Mouse (Mus musculus) lung, adult 2 months (tissue): Measurements from ENCODE around the gene Otop1. TPM values are rescaled to one million over a fixed set of nuclear protein-coding genes. Genes with fewer than 3 reads are reported as not detected.

Experiments
- DNase-seq: peaks from one replicate; pipeline ENCODE4 v3.0.0; 2022
- H3K4me1 ChIP-seq: fragments of 200-500 bp; 2 replicates; pipeline ENCODE4 v1.6.1; 2011; ENCODE audit warnings: low read length; ENCODE audit not compliant: control insufficient read depth, insufficient read depth
- H3K4me3 ChIP-seq: fragments of 200-500 bp; replicated peaks from 2 replicates; pipeline ENCODE3; 2011; ENCODE audit warnings: low read depth, mild to moderate bottlenecking, control low read depth, low read length; ENCODE audit errors: extremely low read depth
- CTCF ChIP-seq: fragments of 200-500 bp; IDR thresholded peaks from 2 replicates; pipeline ENCODE4 v1.5.1; 2011; ENCODE audit warnings: mild to moderate bottlenecking, low read length, control low read depth; ENCODE audit not compliant: insufficient read depth
- POLR2A ChIP-seq: fragments of 200-500 bp; IDR thresholded peaks from 2 replicates; pipeline ENCODE4 v1.6.1; 2011; ENCODE audit warnings: low read depth, mild to moderate bottlenecking, control low read depth, low read length, borderline replicate concordance; ENCODE audit errors: extremely low read depth
- WGBS: fragments of 180-500 bp; shearing (Covaris S2); methylation state at CpG from one replicate; pipeline ENCODE4 v1.1.7; 2018; 5-methylcytosine and 5-hydroxymethylcytosine counted together
- polyA plus RNA-seq: library from polyadenylated mRNA; depleted of rRNA; stranded (reverse); fragments of >200 nt; gene quantifications from 2 replicates; pipeline ENCODE4 v1.2.3, GENCODE M21; 2012; rRNA removed

Gene Otop1
- polyA plus RNA-seq = 0.85 and 3.1 TPM in 2 replicates

DNA sequence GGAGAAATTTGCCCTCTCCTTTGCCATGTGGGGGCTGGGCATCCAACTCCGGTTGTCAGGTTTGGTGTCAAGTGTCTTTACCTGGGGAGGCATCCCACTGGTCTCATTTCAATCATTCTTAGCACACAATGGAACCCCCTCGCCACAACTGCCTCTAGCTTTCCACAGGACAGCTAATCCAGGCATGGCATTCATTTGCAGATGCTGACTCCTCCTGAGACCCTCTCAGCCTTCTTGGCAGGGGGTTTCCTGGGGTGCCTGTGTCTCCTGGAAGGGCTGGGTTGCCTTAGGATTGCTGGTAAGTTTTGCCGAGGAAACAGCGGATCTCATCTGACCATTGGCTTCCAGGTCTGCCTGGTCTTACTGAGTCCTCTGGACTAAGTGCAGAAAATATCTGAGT, at the start of gene Otop1:
TSS of gene Otop1 (plus strand) at position 202 of the 400 bp plus-strand sequence.
- H3K4me1 ChIP-seq = no peaks in the 10 kb centered on the region
- 12% methylated on average over 4 of the region's 4 CpGs for WGBS
- H3K4me3 ChIP-seq = no peak within 1 kb of the TSS
- TF ChIP-seq CTCF = no peak
- TF ChIP-seq POLR2A = no peak
- DNase-seq = no peak

DNA sequence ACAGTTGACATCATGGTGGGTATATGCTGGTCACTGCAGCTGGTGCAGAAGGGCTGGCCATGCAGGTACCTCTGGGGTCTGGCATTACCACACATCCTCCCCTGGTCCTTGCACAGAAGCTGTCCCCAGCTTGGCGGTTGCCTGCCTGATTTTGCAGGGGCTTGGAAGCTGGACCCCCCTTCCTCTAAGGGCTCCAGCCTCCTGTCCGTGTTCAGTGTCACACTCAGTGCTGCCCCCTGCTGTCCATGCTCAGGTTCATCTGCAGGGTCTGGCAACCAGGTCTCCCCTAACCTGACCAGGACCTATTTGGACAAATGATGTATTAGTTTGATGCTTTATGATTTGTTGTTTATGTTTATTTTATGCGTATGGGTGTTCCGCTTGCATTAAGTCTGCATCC, 40.4 kb upstream of the Otop1 start:
- Histone ChIP-seq H3K4me1 (no peaks in the 10 kb centered on the region), H3K4me3 (no peak overlapping the region)
- peak; percentile 51 for DNase-seq
- TF ChIP-seq POLR2A = no peak
- TF ChIP-seq CTCF = peak; percentile 75
- 71% methylated on average over 4 of the region's 4 CpGs for WGBS

DNA sequence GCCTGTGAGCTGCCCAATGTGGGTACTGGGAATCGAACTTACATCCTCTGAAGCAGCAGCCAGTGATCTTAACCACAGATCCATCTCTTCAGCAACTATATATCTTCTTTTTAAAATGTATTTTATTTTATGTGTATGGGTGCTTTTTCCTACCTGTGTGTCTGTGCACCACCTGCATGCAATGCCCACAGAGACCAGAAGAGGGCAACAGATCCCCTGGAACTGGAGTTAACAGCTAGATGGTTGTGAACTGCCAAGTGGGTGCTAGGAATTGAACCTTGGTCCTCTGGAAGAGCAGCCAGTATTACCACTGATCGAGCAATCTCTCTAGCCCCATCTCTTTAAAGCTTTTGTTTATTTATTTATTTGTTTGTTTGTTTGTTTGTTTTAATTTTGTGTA, 39.1 kb upstream of the Otop1 start:
- no peak for TF ChIP-seq POLR2A
- no peak for TF ChIP-seq CTCF
- Histone ChIP-seq H3K4me1 (no peaks in the 10 kb centered on the region), H3K4me3 (no peak overlapping the region)
- no peak for DNase-seq
- WGBS = 98% methylated on average over 2 of the region's 2 CpGs

DNA sequence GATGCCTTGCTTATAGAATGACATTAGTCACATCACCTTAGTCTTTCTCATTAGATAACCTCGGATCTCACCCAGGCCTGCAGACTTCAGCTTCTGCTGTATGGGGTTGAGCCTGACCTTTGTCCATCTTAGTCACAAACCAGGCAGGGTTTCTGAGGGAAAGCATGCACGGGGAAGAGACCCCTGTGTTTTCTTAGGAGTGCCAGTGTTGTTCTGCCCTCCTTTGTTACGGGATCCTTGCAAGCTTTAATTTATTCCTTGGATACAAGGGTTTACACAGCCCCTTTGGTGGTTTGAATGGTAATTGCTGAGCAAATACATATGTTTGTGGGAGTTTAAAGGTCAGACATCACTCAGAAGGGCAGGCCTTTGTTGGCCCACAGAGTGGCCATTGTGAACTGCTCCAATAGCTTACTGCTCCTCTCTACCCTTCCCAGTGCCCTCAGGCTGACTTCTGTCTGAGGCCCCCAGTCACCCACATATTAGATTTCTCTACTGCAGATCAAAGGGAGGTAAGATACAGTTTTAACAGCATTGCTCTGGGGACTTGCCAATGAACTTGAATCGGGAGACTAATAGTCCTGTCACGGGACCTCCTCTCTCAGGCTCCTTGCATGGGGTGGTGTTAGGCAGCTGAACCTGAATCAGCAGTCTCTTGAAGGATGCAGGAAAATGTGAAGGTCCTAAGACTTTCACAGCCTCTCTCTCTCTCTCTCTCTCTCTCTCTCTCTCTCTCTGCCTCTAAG, 34.9 kb upstream of the Otop1 start:
- no peak for TF ChIP-seq CTCF
- TF ChIP-seq POLR2A = no peak
- WGBS = 54% methylated on average over 5 of the region's 5 CpGs
- no peaks in the 10 kb centered on the region for H3K4me1 ChIP-seq
- no peak overlapping the region for H3K4me3 ChIP-seq
- DNase-seq = no peak

DNA sequence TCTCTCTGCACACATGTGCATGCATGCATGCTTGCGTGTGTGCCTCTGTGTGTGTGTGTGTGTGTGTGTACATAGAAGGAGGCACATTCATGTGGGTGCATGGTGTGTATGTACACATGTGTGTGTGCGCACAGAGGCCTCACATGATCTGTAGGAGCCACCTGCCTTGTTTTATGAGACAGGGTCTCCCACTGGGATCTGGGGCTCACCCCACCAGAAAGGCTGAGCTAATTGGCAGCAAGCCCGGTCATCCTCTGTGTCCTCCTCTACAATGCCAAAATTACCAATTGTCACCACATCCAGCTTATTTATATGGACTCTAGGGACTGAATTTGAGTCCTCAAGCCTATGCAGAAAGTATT, 34.3 kb upstream of the Otop1 start:
- no peaks in the 10 kb centered on the region for H3K4me1 ChIP-seq
- TF ChIP-seq CTCF (no peak), POLR2A (no peak)
- no peak overlapping the region for H3K4me3 ChIP-seq
- WGBS = 91% methylated on average over 3 of the region's 3 CpGs
- no peak for DNase-seq

DNA sequence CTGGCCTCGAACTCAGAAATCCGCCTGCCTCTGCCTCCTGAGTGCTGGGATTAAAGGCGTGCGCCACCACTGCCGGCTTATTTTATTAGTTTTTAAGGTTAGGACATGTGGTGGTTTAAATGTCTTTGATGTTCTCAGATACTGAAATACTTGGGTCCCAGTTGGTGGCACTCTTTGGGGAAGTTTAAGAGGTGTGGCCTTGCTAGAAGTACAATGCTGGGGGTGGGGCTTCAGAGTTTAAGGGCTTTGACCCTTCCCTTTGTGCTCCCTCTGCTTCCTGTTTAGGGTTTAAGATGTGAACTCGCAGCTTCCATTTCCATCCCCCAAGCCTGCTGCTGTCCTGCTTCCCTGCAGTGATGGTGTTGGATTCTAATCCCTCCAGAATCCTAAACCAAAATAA, 33.8 kb upstream of the Otop1 start:
- Histone ChIP-seq H3K4me1 (no peaks in the 10 kb centered on the region), H3K4me3 (no peak overlapping the region)
- WGBS = 77% methylated on average over 6 of the region's 6 CpGs
- no peak for DNase-seq
- TF ChIP-seq POLR2A (no peak), CTCF (no peak)

DNA sequence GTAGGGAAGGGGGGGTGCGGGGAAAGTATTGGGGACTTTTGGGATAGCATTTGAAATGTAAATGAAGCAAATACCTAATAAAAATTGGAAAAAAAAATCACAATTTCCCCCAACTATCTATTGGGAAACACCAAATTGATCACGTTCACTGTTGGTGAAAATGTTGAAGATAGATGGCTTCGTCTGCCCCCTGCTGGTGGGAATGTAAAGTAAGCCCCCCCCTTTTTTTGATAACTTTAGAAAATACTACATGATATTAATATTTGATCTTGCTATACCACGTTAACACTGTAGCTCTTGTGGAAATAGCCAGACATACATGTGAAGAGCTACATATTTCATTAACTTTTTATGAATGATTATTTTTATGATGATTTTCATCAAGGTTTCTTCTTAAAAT, 20.6 kb upstream of the Otop1 start:
- no peak overlapping the region for H3K4me3 ChIP-seq
- no peak for DNase-seq
- 39% methylated on average over 4 of the region's 4 CpGs for WGBS
- no peak for TF ChIP-seq POLR2A
- TF ChIP-seq CTCF = no peak
- no peaks in the 10 kb centered on the region; the same call in 1 of the 2 replicates for H3K4me1 ChIP-seq

DNA sequence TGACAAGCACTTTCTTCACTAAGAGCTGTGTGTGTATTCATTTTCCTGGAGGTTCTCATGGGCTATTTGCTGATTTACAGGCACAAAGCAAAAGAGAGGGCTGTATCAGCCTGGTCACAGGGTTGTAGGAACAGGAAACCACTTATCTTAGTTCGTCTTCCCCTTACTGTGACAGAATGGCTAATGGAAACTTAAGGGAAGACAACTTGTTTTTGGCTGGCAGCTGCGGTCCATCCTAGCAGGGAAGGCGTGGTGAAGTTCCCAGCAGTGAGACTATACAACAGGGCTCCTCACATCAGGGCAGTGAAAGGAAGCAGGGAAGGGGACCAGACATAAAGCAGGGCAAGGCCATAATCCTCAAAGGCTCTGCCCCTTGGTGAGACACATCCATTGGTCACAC, 20.1 kb upstream of the Otop1 start:
- 38% methylated on average over 3 of the region's 3 CpGs for WGBS
- no peak for DNase-seq
- H3K4me1 ChIP-seq = no peaks in the 10 kb centered on the region; the same call in 1 of the 2 replicates
- H3K4me3 ChIP-seq = no peak overlapping the region
- no peak for TF ChIP-seq POLR2A
- no peak for TF ChIP-seq CTCF

DNA sequence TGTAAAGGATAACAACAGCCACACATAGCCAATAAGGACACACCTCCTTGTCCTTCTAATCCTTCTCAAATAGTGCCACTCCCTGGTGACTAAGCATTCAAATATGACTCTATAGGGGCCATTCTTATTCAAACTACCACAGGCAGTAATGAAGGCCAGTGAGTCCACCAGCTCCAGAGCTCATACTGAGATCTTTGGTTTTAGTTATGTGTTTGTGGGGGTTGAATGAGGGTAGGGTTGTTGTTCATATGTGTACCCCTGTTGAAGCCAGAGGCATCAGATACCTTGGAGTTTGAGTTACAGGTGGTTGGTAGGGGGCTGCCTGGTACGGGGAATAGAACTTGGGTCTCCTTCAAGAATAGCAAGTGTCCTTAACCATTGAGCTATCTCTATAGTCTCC, 19.2 kb upstream of the Otop1 start:
- DNase-seq = no peak
- 96% methylated on average over 1 of the region's 1 CpGs for WGBS
- H3K4me1 ChIP-seq = no peaks in the 10 kb centered on the region; the same call in 1 of the 2 replicates
- no peak for TF ChIP-seq CTCF
- TF ChIP-seq POLR2A = no peak
- no peak overlapping the region for H3K4me3 ChIP-seq

DNA sequence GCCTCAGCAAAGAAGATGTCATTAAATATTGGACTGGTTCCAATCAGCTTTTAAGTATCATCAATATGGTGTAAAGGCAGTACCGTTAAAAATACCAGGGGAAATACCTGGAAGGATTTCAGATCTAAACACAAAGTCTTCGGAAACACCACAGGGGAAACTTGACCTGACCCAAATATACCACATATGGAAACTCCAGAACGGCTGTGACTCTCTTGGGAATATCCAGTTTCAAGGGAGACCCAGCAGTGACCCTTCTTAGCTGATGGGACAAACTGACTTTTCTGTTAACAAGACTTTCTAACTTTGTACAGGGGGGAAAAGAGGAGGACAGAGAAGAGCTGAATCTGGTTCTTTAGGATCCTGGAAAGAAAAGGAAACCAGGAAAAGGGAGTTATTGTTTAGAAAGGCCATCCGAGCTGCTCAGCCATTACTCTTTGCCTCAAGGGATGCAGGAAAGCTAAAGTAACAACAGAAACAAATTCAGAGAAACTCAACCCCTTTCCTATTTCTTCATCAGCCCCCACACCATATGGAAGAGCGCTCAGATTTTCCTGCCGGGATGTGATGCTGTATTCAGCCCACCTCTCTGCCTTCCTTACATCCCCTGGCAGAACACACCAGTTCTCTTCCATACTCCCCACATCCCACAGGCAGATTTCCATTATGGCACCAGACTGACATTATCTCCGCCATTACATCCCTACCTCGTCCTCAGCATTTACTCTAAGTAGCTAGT, 17.6 kb upstream of the Otop1 start:
- Histone ChIP-seq H3K4me3 (no peak overlapping the region), H3K4me1 (no peaks in the 10 kb centered on the region; the same call in 1 of the 2 replicates)
- 78% methylated on average over 8 of the region's 8 CpGs for WGBS
- no peak for DNase-seq
- TF ChIP-seq CTCF = no peak
- no peak for TF ChIP-seq POLR2A
